Mouse (Mus musculus) retina, postnatal 7 days (tissue): Measurements from ENCODE around the gene Mapt.

Experiments
- DNase-seq: peaks from one replicate; pipeline ENCODE4 v3.0.0-alpha.2; 2012; ENCODE audit warnings: low read depth, low spot score

Gene Mapt

DNA sequence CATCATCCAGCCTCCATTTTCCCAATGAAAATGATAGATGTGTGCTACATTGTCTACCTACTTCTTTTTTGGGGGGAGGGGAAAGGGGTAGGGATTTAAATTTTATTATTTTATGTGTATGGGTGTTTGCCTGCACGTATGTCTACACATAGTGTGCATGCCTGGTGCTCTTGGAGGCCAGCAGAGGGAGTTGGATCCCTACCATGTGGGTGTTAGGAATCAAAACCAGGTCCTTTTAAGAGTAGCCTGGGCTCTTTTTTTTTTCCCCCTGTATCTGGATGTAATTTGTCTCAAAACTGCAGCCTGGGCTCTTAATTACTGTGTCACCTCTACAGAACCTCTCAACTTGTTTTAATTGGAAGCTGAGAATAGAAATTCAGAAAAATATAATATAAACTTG lies 148.4 kb downstream of the Mapt start:
- no peak for DNase-seq
